Mouse (Mus musculus): Measurements from ENCODE around the gene Fam53b.

The Fam53b gene

GRCm38 (mm10) chr7:132711579-132711978 is 102.1 kb downstream of the Fam53b start:
- DNase-seq (ENCODE audit: low read depth, low spot score): no peak

- no peak for DNase-seq (ENCODE audit: low read depth, low spot score)
These were observed 108.6 kb downstream of the Fam53b start for GRCm38 (mm10) chr7:132705130-132705529.

GRCm38 (mm10) chr7:132704310-132704875 is 109.3 kb downstream of the Fam53b start:
- no peak for DNase-seq (ENCODE audit: low read depth, low spot score)

- DNase-seq (ENCODE audit: low read depth, low spot score): no peak
These were observed 110.0 kb downstream of the Fam53b start for GRCm38 (mm10) chr7:132703515-132704309.

GRCm38 (mm10) chr7:132702492-132703070 is 111.1 kb downstream of the Fam53b start:
- DNase-seq (ENCODE audit: low read depth, low spot score): no peak

- no peak for DNase-seq (ENCODE audit: low read depth, low spot score)
These were observed 111.7 kb downstream of the Fam53b start for GRCm38 (mm10) chr7:132702024-132702423.

- DNase-seq (ENCODE audit: low read depth, low spot score): no peak
These were observed 112.3 kb downstream of the Fam53b start for GRCm38 (mm10) chr7:132701412-132701811.

- no peak for DNase-seq (ENCODE audit: low read depth, low spot score)
These were observed 113.6 kb downstream of the Fam53b start for GRCm38 (mm10) chr7:132700107-132700506.

- no peak for DNase-seq (ENCODE audit: low read depth, low spot score)
These were observed 114.0 kb downstream of the Fam53b start for GRCm38 (mm10) chr7:132699639-132700038.

GRCm38 (mm10) chr7:132699165-132699564 is 114.5 kb downstream of the Fam53b start:
- DNase-seq (ENCODE audit: low read depth, low spot score): no peak

GRCm38 (mm10) chr7:132698737-132699136 is 114.9 kb downstream of the Fam53b start:
- no peak for DNase-seq (ENCODE audit: low read depth, low spot score)

- DNase-seq (ENCODE audit: low read depth, low spot score): no peak
These were observed 116.4 kb downstream of the Fam53b start for GRCm38 (mm10) chr7:132697258-132697796.

- DNase-seq (ENCODE audit: low read depth, low spot score): no peak
These were observed 120.1 kb downstream of the Fam53b start for GRCm38 (mm10) chr7:132693561-132693960.

- DNase-seq (ENCODE audit: low read depth, low spot score): no peak
These were observed 121.0 kb downstream of the Fam53b start for GRCm38 (mm10) chr7:132692719-132693118.

GRCm38 (mm10) chr7:132690716-132691472 is 122.8 kb downstream of the Fam53b start:
- DNase-seq (ENCODE audit: low read depth, low spot score): no peak

GRCm38 (mm10) chr7:132689722-132690121 is 124.0 kb downstream of the Fam53b start:
- no peak for DNase-seq (ENCODE audit: low read depth, low spot score)

- DNase-seq (ENCODE audit: low read depth, low spot score): no peak
These were observed 125.0 kb downstream of the Fam53b start for GRCm38 (mm10) chr7:132688721-132689120.

- DNase-seq (ENCODE audit: low read depth, low spot score): no peak
These were observed 125.8 kb downstream of the Fam53b start for GRCm38 (mm10) chr7:132687897-132688296.

GRCm38 (mm10) chr7:132686515-132686914 is 127.2 kb downstream of the Fam53b start:
- no peak for DNase-seq (ENCODE audit: low read depth, low spot score)

- no peak for DNase-seq (ENCODE audit: low read depth, low spot score)
These were observed 129.8 kb downstream of the Fam53b start for GRCm38 (mm10) chr7:132683923-132684322.

- DNase-seq (ENCODE audit: low read depth, low spot score): no peak
These were observed 130.8 kb downstream of the Fam53b start for GRCm38 (mm10) chr7:132682901-132683300.

GRCm38 (mm10) chr7:132682336-132682735 is 131.3 kb downstream of the Fam53b start:
- DNase-seq (ENCODE audit: low read depth, low spot score): no peak

All from brain, embryonic 18.5 days (tissue).